Comparison of ENCODE assay signal across 29 mouse cellular contexts in genomic region chr17:42291793-42292192, GRCm38 (mm10). TPM values are rescaled to one million over a fixed set of nuclear protein-coding genes. Genes with fewer than 3 reads are reported as not detected.
"Had no signal": no experiment of that assay in that cellular context is flagged by ENCODE, and none has a peak within 500 bp of the region (broad histone marks: within the 10 kb centered on the region; RNA-seq: fewer than 3 reads in every experiment).

No protein-coding gene starts in this region.

- H3K9me3 ChIP-seq: heart, embryonic 15.5 days; intestine, embryonic 15.5 days; limb, embryonic 10.5 days; limb, embryonic 12.5 days; liver, embryonic 13.5 days; liver, embryonic 15.5 days had no signal

- H3K4me1 ChIP-seq: heart, embryonic 13.5 days; heart, embryonic 15.5 days; intestine, embryonic 15.5 days; limb, embryonic 10.5 days; limb, embryonic 12.5 days; liver, embryonic 13.5 days; liver, embryonic 15.5 days had no signal

- ATAC-seq: hindbrain, embryonic 16.5 days; inflammation-experienced regulatory T-cells, adult 6 months; intestine, embryonic 15.5 days; intestine, postnatal 0 days had no signal

- H3K4me3 ChIP-seq: heart, adult 2 months; heart, embryonic 13.5 days; heart, embryonic 15.5 days; intestine, embryonic 15.5 days; layer of hippocampus, adult 2 months; left cerebral cortex, adult 2 months; limb, embryonic 10.5 days; limb, embryonic 12.5 days; liver, embryonic 13.5 days; liver, embryonic 15.5 days had no signal

- H3K9ac ChIP-seq: heart, embryonic 13.5 days; heart, embryonic 15.5 days; hindbrain, embryonic 14.5 days; intestine, embryonic 15.5 days; limb, embryonic 12.5 days; liver, embryonic 13.5 days; liver, embryonic 15.5 days had no signal

- H3K27ac ChIP-seq: heart, adult 2 months; heart, embryonic 13.5 days; heart, embryonic 15.5 days; hindbrain, embryonic 14.5 days; intestine, embryonic 15.5 days; layer of hippocampus, adult 2 months; left cerebral cortex, adult 2 months; limb, embryonic 10.5 days; limb, embryonic 12.5 days; liver, embryonic 13.5 days; liver, embryonic 15.5 days had no signal

- H3K27me3 ChIP-seq: heart, embryonic 13.5 days; heart, embryonic 15.5 days; intestine, embryonic 15.5 days; limb, embryonic 12.5 days; liver, embryonic 13.5 days; liver, embryonic 15.5 days had no signal

- H3K4me2 ChIP-seq: heart, embryonic 11.5 days; heart, embryonic 13.5 days; heart, embryonic 15.5 days; hindbrain, embryonic 14.5 days; intestine, embryonic 15.5 days; limb, embryonic 12.5 days; liver, embryonic 11.5 days; liver, embryonic 13.5 days; liver, embryonic 15.5 days had no signal

- DNase-seq: gastrocnemius, postnatal 14 days; gastrocnemius, postnatal 36 days; heart, adult 2 months; heart, postnatal 14 days; heart, postnatal 36 days; kidney, adult 18-20 months; kidney, adult 8-10 months; kidney, postnatal 10 days; kidney, postnatal 25 days; kidney, postnatal 4 days; liver; liver, embryonic 13.5 days had no signal

- H3K36me3 ChIP-seq: heart, embryonic 13.5 days; heart, embryonic 15.5 days; intestine, embryonic 15.5 days; limb, embryonic 10.5 days; limb, embryonic 12.5 days; liver, embryonic 13.5 days; liver, embryonic 15.5 days had no signal

RNA-seq across cellular contexts. Expression of gene Ptchd4, which starts 24.0 kb away (rescaled TPM):
- total RNA-seq: gastrocnemius, adult 18-20 months; heart, adult 2 months; heart, postnatal 36 days; hematopoietic stem cell, adult 5-6 weeks had no signal
- polyA plus RNA-seq: heart, adult 2 months; heart, postnatal 0 days; inflammation-experienced regulatory T-cells, adult 6 months; liver, embryonic 13.5 days; liver, embryonic 15.5 days had no signal
